Mouse (Mus musculus) limb, embryonic 11.5 days (tissue): ENCODE results near the gene Rhobtb1. TPM values are rescaled to one million over a fixed set of nuclear protein-coding genes. Genes with fewer than 3 reads are reported as not detected.

ENCODE experiments used
- ATAC-seq: fragments of 200-750 bp; cut with Nextera tagmentation; 2 replicates; pipeline ENCODE4 v1.8.0; 2017; ENCODE audit warnings: low read depth; ENCODE audit not compliant: insufficient number of reproducible peaks, low FRiP score, low TSS enrichment
- DNase-seq: peaks from one replicate; pipeline ENCODE4 v3.0.0-alpha.2; 2015; ENCODE audit warnings: low spot score
- H3K27ac ChIP-seq: fragments of 300-500 bp; sonication (generic); replicated peaks from 2 replicates; pipeline ENCODE4 v1.5.1; 2014; ENCODE audit warnings: low read depth, mild to moderate bottlenecking, low read length
- H3K27me3 ChIP-seq: fragments of 300-500 bp; sonication (generic); 2 replicates; pipeline ENCODE4 v1.6.1; 2014; ENCODE audit warnings: mild to moderate bottlenecking, low read length, mixed read lengths; ENCODE audit not compliant: control insufficient read depth, insufficient read depth
- H3K36me3 ChIP-seq: fragments of 300-500 bp; sonication (generic); 2 replicates; pipeline ENCODE4 v1.6.1; 2014; ENCODE audit warnings: mild to moderate bottlenecking, low read length, moderate library complexity, mixed read lengths; ENCODE audit not compliant: control insufficient read depth, insufficient read depth
- H3K4me1 ChIP-seq: fragments of 300-500 bp; sonication (generic); 2 replicates; pipeline ENCODE4 v1.6.1; 2014; ENCODE audit warnings: low read length, mixed read lengths; ENCODE audit not compliant: control insufficient read depth, insufficient read depth
- H3K4me2 ChIP-seq: fragments of 300-500 bp; sonication (generic); 2 replicates; pipeline ENCODE4 v1.6.1; 2014; ENCODE audit warnings: low read depth, mild to moderate bottlenecking, moderate library complexity; ENCODE audit not compliant: severe bottlenecking
- H3K4me3 ChIP-seq: fragments of 300-500 bp; sonication (generic); 2 replicates; pipeline ENCODE4 v1.5.1; 2014; ENCODE audit warnings: low read depth, low read length
- H3K9ac ChIP-seq: fragments of 300-500 bp; sonication (generic); 2 replicates; pipeline ENCODE4 v1.6.1; 2014; ENCODE audit warnings: mild to moderate bottlenecking, low read length
- H3K9me3 ChIP-seq: fragments of 300-500 bp; sonication (generic); 2 replicates; pipeline ENCODE4 v1.6.1; 2016; ENCODE audit warnings: low read length; ENCODE audit not compliant: control insufficient read depth
- WGBS: fragments of 180-500 bp; shearing (Covaris S2); extraction: QIAGEN DNeasy Blood & Tissue Kit; methylation state at CpG from one replicate; pipeline ENCODE4 v1.1.7; 2014; 5-methylcytosine and 5-hydroxymethylcytosine counted together
- polyA plus RNA-seq: library from polyadenylated mRNA; unstranded; fragments of >200 nt; fragmentation: Nextera tagmentation; extraction: Ambion mirVana; gene quantifications from 2 replicates; pipeline ENCODE4 v1.2.1, GENCODE M21; 2014

Gene Rhobtb1
- polyA plus RNA-seq, 1 experiment from 2014 or later, result 23.8 TPM

DNA sequence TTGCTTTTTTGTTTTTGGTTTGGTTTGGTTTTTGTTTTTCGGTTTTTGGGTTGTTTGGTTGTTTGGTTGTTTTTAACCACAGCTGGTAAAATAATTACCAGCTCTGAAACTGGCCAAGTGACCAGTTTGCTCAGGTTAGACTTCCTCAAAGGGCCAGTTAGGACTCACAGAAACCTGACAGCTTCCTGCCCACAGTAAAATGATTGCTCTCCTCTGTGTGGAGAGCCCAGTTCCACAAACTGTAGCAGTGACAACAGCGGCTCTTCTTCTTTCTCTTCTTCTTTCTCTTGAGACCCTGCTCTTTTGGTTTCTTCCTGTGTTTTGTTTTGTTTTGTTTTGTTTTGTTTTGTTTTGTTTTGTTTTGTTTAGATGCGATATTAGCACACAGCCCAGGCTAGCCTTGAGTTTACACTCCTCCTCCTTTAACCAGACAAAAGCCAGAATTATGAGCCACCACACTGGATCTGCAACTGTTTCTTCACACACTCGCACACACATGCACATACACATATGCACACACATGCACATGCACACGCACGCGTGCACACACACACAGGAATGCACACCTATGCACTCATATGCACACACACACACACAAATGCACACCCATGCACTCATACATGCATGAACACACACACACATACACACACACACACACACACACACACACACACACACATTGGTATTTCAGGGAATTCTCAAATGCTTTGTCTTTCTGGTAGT lies 96.2 kb downstream of the Rhobtb1 start:
- Histone ChIP-seq H3K9ac (no peak overlapping the region), H3K27ac (no peak overlapping the region), H3K27me3 (no peaks in the 10 kb centered on the region), H3K4me2 (no peak overlapping the region), H3K36me3 (peaks cover 2% of the 10 kb centered on the region; the same call in 1 of the 2 replicates), H3K4me3 (no peak overlapping the region), H3K9me3 (no peaks in the 10 kb centered on the region), H3K4me1 (peaks cover 2% of the 10 kb centered on the region)
- DNase-seq, result no peak
- WGBS, result 90% methylated on average over 7 of the region's 7 CpGs
- no peak for ATAC-seq

DNA sequence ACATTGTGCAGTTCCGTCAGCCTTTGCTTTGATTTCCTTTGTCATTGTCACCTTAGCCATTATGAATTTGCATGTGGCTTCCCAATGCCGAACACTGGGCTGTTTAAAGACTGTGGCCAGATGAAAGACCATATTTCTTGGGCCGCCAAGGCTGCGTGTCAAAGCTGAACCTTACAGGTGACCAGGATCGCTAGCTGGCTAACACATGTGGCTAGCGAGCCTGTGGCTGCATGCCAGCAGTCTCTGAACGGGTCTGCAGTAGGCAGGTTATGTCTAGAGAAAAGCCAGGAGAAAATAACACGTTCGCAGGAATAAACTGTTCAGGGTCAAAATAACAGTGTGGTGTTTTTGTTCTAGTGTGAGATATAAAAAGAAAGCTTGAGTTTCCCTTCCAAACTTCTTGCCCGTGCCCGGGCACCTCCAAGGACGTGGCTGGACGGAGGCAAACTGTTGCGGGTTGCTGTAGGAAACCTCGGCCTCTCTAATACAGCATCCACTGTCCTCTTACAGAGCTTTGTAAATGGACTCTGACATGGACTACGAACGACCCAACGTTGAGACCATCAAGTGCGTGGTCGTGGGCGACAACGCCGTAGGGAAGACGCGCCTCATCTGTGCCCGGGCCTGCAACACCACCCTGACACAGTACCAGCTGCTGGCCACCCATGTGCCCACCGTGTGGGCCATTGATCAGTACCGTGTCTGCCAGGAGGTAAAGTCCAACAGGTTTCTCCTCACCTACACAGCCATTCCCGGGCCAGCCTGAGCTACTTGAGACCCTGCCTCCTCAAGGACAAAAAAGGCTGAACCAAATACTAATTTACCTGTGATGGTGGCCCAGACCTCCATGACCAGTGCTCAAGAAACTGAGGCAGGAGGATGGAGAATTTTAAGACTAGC lies 97.3 kb downstream of the Rhobtb1 start:
- H3K36me3 ChIP-seq, result peaks cover 2% of the 10 kb centered on the region; the same call in 1 of the 2 replicates
- 89% methylated on average over 29 of the region's 29 CpGs for WGBS
- ATAC-seq (no peak), DNase-seq (no peak)
- H3K9me3 ChIP-seq, result no peaks in the 10 kb centered on the region
- no peaks in the 10 kb centered on the region for H3K27me3 ChIP-seq
- no peak overlapping the region for H3K27ac ChIP-seq
- peaks cover 12% of the 10 kb centered on the region for H3K4me1 ChIP-seq
- H3K4me3 ChIP-seq, result no peak overlapping the region
- no peak overlapping the region for H3K4me2 ChIP-seq
- no peak overlapping the region for H3K9ac ChIP-seq

DNA sequence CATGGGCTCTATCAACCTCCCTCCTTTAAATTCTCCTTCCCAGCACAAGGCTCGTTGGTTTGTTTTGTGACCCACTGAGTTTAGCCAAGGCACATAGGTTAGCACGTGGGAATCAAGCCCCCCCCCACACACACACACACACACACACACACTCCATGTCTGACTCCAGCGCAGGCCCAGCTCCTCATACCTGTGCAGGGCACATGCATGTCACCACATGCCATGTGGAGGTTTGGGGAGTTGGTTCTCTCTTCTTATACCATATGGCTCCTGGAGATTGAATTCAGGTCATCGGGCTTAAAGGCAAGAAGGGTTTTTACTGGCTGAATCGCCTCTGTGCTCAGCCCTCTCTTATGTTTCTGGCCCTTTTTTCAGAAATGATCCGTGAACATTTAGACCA lies 100.0 kb downstream of the Rhobtb1 start:
- DNase-seq, result no peak
- no peak overlapping the region for H3K27ac ChIP-seq
- no peak overlapping the region for H3K9ac ChIP-seq
- H3K27me3 ChIP-seq, result no peaks in the 10 kb centered on the region
- H3K4me1 ChIP-seq, result peaks cover 18% of the 10 kb centered on the region
- H3K9me3 ChIP-seq, result no peaks in the 10 kb centered on the region
- no peak overlapping the region for H3K4me3 ChIP-seq
- 88% methylated on average over 6 of the region's 6 CpGs for WGBS
- no peak for ATAC-seq
- H3K36me3 ChIP-seq, result peaks cover 2% of the 10 kb centered on the region; the same call in 1 of the 2 replicates
- H3K4me2 ChIP-seq, result no peak overlapping the region

DNA sequence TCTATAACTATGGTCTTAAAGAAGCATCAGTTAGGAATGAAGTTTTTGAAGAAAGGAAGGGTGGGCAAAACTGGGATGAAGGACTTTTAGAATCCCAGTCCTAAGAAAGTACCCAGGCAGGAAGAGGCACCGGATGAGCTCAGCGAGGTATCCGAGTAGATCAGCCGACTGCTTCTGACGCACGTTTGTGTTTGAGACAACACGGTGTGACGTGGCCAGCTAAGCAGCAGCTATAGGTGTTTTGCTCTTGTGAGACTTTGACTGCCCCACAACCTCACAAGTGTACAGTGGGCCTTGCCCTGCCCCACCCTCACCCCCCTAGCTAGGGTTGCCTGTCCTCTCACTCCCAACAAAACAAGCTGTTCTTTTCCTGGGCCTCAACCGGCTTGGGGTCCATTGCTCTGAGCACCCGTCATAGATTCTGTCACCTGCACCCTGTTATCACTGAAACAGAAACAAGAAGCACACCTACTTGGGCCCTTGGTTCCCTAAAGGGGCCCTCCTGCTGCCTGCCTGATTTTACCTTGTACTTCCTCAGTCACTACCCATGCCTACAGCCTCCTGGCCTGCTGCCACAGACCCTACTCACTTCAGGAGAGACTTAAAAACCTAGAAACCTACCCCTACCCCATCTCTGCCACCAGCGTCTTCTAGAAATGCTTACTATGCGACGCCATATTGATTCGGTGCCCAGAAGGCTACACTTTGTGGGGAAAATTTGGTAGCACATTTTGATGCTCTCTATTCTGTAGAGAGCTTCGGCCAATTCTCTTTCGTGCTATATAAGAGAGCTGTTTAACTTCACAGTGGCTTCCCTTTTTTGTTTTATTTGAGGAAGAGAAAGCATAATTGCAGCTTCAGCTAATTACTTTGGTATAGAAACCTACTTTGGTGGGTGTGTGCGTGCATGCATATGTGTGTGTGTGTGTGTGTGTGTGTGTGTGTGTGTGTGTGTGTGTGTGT lies 101.2 kb downstream of the Rhobtb1 start:
- no peak for DNase-seq
- Histone ChIP-seq H3K9ac (no peak overlapping the region), H3K27ac (no peak overlapping the region; the same call in 1 of the 2 replicates), H3K4me1 (peaks cover 18% of the 10 kb centered on the region), H3K36me3 (peaks cover 2% of the 10 kb centered on the region; the same call in 1 of the 2 replicates), H3K9me3 (no peaks in the 10 kb centered on the region), H3K4me3 (no peak overlapping the region), H3K27me3 (no peaks in the 10 kb centered on the region), H3K4me2 (no peak overlapping the region)
- no peak for ATAC-seq
- 87% methylated on average over 17 of the region's 17 CpGs for WGBS

DNA sequence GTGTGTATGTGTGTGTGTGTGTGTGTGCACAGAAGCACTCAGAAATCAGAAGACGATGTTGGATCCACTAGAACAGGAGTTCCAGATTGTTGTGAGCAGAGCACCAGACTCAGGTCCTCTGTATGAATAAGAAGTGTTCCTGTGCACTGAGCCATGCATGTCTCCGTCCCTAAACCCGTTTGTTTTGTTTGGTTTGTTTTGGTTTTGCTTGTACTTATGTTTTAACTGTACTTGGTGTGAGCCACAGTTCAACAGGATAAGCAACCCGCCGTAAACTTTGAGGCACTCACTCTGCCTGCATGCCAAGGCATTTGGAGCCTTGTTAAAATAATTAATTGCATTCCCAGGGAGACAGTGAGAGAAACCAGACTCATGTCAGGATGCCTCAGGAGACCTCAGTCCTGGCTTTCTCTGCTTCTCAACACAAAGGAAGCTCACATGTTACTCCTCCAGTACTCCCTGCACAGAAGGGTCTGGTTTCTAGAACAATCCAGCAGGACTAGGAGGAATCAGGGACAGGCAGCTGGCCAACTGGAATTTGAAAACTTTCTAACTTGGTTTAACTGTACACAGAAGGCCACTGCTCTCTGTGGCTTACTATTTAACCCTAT lies 101.9 kb downstream of the Rhobtb1 start:
- H3K9me3 ChIP-seq, result no peaks in the 10 kb centered on the region
- no peaks in the 10 kb centered on the region for H3K27me3 ChIP-seq
- peak; percentile 64 for DNase-seq
- H3K4me2 ChIP-seq, result no peak overlapping the region
- peak; percentile 74 for ATAC-seq
- peaks cover 18% of the 10 kb centered on the region for H3K4me1 ChIP-seq
- peaks cover 2% of the 10 kb centered on the region; the same call in 1 of the 2 replicates for H3K36me3 ChIP-seq
- H3K27ac ChIP-seq, result peak overlapping the region; percentile 52; the same call in 1 of the 2 replicates
- no peak overlapping the region for H3K9ac ChIP-seq
- 22% methylated on average over 5 of the region's 5 CpGs for WGBS
- H3K4me3 ChIP-seq, result no peak overlapping the region

DNA sequence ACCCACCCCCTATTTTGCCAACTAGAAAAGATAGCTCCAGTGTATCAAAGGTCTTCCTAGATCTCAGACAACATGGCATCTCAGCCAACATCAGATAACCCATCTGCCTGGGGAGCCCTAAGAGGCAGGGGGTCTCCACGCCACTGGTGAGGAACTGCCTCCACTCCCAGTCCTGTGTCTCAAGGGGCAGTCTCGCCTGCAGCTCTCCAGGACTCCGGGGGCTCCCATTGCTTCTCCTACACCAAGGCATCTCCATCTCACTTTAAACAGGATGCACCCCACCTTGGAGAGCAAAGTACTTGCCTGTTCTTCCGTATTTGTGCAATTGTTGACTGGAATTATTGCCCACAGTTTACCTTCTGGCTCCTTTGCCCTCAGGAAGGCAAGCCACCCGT lies 102.4 kb downstream of the Rhobtb1 start:
- Histone ChIP-seq H3K36me3 (peaks cover 2% of the 10 kb centered on the region; the same call in 1 of the 2 replicates), H3K27ac (peak overlapping the region; percentile 52; the same call in 1 of the 2 replicates), H3K9ac (no peak overlapping the region), H3K4me1 (peaks cover 18% of the 10 kb centered on the region), H3K4me3 (no peak overlapping the region), H3K4me2 (no peak overlapping the region), H3K27me3 (no peaks in the 10 kb centered on the region), H3K9me3 (no peaks in the 10 kb centered on the region)
- 64% methylated on average over 5 of the region's 5 CpGs for WGBS
- ATAC-seq (no peak), DNase-seq (no peak)

DNA sequence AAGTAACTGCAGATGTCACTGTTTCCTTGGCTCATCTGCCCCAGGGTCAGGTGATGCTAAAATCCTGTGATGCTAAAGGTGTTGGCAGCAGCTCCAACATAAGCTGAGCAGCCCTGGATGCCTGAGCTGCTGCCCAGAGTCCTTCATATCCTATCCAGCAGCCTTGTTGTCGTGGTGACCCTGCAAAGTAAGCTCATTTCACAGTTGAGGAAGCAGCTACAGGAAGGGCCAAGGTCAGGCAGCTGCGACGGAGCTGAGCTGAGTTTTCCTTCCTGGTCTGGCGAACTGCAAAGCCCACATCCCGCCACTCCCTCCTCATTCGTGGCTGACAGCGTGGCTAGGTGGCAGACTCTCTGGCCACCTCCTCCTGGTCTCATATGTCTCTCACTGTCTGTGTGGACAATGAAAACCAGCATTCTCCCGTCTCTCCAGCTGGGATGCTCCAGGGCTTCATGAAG lies 103.2 kb downstream of the Rhobtb1 start:
- H3K27ac ChIP-seq, result no peak overlapping the region; the same call in 1 of the 2 replicates
- DNase-seq, result peak; percentile 45
- no peaks in the 10 kb centered on the region for H3K27me3 ChIP-seq
- ATAC-seq, result no peak
- H3K36me3 ChIP-seq, result peaks cover 2% of the 10 kb centered on the region; the same call in 1 of the 2 replicates
- H3K9me3 ChIP-seq, result no peaks in the 10 kb centered on the region
- WGBS, result 31% methylated on average over 8 of the region's 8 CpGs
- peaks cover 18% of the 10 kb centered on the region for H3K4me1 ChIP-seq
- H3K4me2 ChIP-seq, result no peak overlapping the region
- no peak overlapping the region for H3K4me3 ChIP-seq
- no peak overlapping the region for H3K9ac ChIP-seq
